Mouse (Mus musculus) heart, embryonic 11.5 days (tissue): ENCODE measurements around the gene Cdk16. TPM values are rescaled to one million over a fixed set of nuclear protein-coding genes. Genes with fewer than 3 reads are reported as not detected.
A peak's percentile ranks its signal among the peaks of the same experiment; 100 is the strongest.
"Not testable (repeated sequence)": the region's sequence is repeated elsewhere in the genome, so short reads cannot be mapped to it uniquely, and the experiment has no call there.

Experiments
- ATAC-seq: fragments of 200-750 bp; cut with Nextera tagmentation; replicated peaks from 2 replicates; pipeline ENCODE4 v1.8.0; 2017; ENCODE audit warnings: moderate library complexity; ENCODE audit not compliant: insufficient number of reproducible peaks, low FRiP score, low TSS enrichment
- H3K27ac ChIP-seq: fragments of 300-500 bp; sonication (generic); 2 replicates; pipeline ENCODE4 v1.5.1; 2014; ENCODE audit warnings: mild to moderate bottlenecking, low read depth, low read length
- H3K27me3 ChIP-seq: fragments of 300-500 bp; sonication (generic); 2 replicates; pipeline ENCODE4 v1.6.1; 2014; ENCODE audit warnings: mild to moderate bottlenecking, low read length, mixed read lengths; ENCODE audit not compliant: control insufficient read depth, insufficient read depth
- H3K36me3 ChIP-seq: fragments of 300-500 bp; sonication (generic); 2 replicates; pipeline ENCODE4 v1.6.1; 2014; ENCODE audit warnings: mild to moderate bottlenecking, low read length, moderate library complexity, mixed read lengths; ENCODE audit not compliant: control insufficient read depth, insufficient read depth
- H3K4me1 ChIP-seq: fragments of 300-500 bp; sonication (generic); 2 replicates; pipeline ENCODE4 v1.6.1; 2014; ENCODE audit warnings: low read length; ENCODE audit not compliant: control insufficient read depth, insufficient read depth
- H3K4me2 ChIP-seq: fragments of 300-500 bp; sonication (generic); 2 replicates; pipeline ENCODE4 v1.6.1; 2014; ENCODE audit warnings: mild to moderate bottlenecking, moderate library complexity
- H3K4me3 ChIP-seq: fragments of 300-500 bp; sonication (generic); 2 replicates; pipeline ENCODE4 v1.5.1; 2014; ENCODE audit warnings: low read depth, low read length
- H3K9ac ChIP-seq: fragments of 300-500 bp; sonication (generic); 2 replicates; pipeline ENCODE4 v1.6.1; 2014; ENCODE audit warnings: mild to moderate bottlenecking, low read depth, low read length, moderate library complexity
- H3K9me3 ChIP-seq: fragments of 300-500 bp; sonication (generic); replicated peaks from 2 replicates; pipeline ENCODE4 v1.6.1; 2016; ENCODE audit warnings: low read length; ENCODE audit not compliant: control insufficient read depth
- WGBS: fragments of 180-500 bp; shearing (Covaris S2); extraction: QIAGEN DNeasy Blood & Tissue Kit; methylation state at CpG from one replicate; pipeline ENCODE4 v1.1.7; 2014; ENCODE audit not compliant: insufficient replicate concordance; 5-methylcytosine and 5-hydroxymethylcytosine counted together
- polyA plus RNA-seq: library from polyadenylated mRNA; unstranded; fragments of >200 nt; fragmentation: Nextera tagmentation; extraction: Ambion mirVana; gene quantifications from 2 replicates; pipeline ENCODE4 v1.2.1, GENCODE M21; 2014

The Cdk16 gene
- polyA plus RNA-seq, 1 experiment from 2014 or later: 77.1 TPM

- Histone ChIP-seq H3K27ac (no peak overlapping the region), H3K9ac (0 out of 2 replicates have a peak overlapping the region, but pooled peaks have one; percentile 39), H3K36me3 (0 out of 2 replicates have a peak, but pooled peaks cover 2% of the 10 kb centered on the region), H3K4me2 (peak overlapping the region; percentile 55), H3K4me3 (peak overlapping the region; percentile 57), H3K9me3 (no peaks in the 10 kb centered on the region), H3K4me1 (no peaks in the 10 kb centered on the region), H3K27me3 (no peaks in the 10 kb centered on the region)
- ATAC-seq: no peak
- 34% methylated on average over 3 of the region's 3 CpGs for WGBS
These were observed 17.3 kb downstream of the Cdk16 start for GRCm38 (mm10) chrX:20705083-20705402.

- Histone ChIP-seq H3K27me3 (no peaks in the 10 kb centered on the region), H3K4me1 (no peaks in the 10 kb centered on the region), H3K9ac (no peak overlapping the region), H3K9me3 (no peaks in the 10 kb centered on the region), H3K4me3 (no peak overlapping the region), H3K27ac (no peak overlapping the region), H3K4me2 (no peak overlapping the region), H3K36me3 (no peaks in the 10 kb centered on the region)
- WGBS: 74% methylated on average over 5 of the region's 5 CpGs
- no peak for ATAC-seq
These were observed 40.9 kb downstream of the Cdk16 start for GRCm38 (mm10) chrX:20728681-20729080.

GRCm38 (mm10) chrX:20730048-20730447 lies 42.3 kb downstream of the Cdk16 start:
- H3K4me3 ChIP-seq, H3K36me3 ChIP-seq, H3K9me3 ChIP-seq, H3K27ac ChIP-seq, H3K4me1 ChIP-seq, H3K4me2 ChIP-seq, H3K27me3 ChIP-seq, H3K9ac ChIP-seq, ATAC-seq: not testable (repeated sequence)
- 32% methylated on average over 10 of the region's 10 CpGs for WGBS

- Histone ChIP-seq H3K4me3 (no peak overlapping the region), H3K27me3 (no peaks in the 10 kb centered on the region), H3K27ac (no peak overlapping the region), H3K4me2 (no peak overlapping the region), H3K4me1 (no peaks in the 10 kb centered on the region), H3K9me3 (no peaks in the 10 kb centered on the region), H3K9ac (no peak overlapping the region), H3K36me3 (no peaks in the 10 kb centered on the region)
- WGBS: 81% methylated on average over 4 of the region's 4 CpGs
- no peak for ATAC-seq
These were observed 48.7 kb downstream of the Cdk16 start for GRCm38 (mm10) chrX:20736479-20736878.

GRCm38 (mm10) chrX:20748829-20749228 lies 61.1 kb downstream of the Cdk16 start:
- Histone ChIP-seq H3K27ac (no peak overlapping the region), H3K4me1 (no peaks in the 10 kb centered on the region), H3K4me3 (no peak overlapping the region), H3K9ac (no peak overlapping the region), H3K36me3 (no peaks in the 10 kb centered on the region), H3K27me3 (no peaks in the 10 kb centered on the region), H3K4me2 (no peak overlapping the region), H3K9me3 (no peaks in the 10 kb centered on the region)
- WGBS: 78% methylated on average over 2 of the region's 2 CpGs
- no peak for ATAC-seq

Other genes with a start within 250 kb of the Cdk16 start
- gene Rgn, start 138.2 kb upstream of the Cdk16 start, polyA plus RNA-seq: 0.86 and 0.89 TPM in 2 replicates
- gene Rbm10, start 70.5 kb upstream of the Cdk16 start, polyA plus RNA-seq: 36.6 and 39.2 TPM in 2 replicates
- 307 and 308 TPM in 2 replicates for gene Ndufb11, start 70.3 kb upstream of the Cdk16 start, polyA plus RNA-seq
- gene Uba1, start 29.6 kb upstream of the Cdk16 start, polyA plus RNA-seq: 165 and 182 TPM in 2 replicates
- 40.7 and 53.7 TPM in 2 replicates for gene Usp11, start 16.0 kb downstream of the Cdk16 start, polyA plus RNA-seq
- gene Araf, start 109.9 kb downstream of the Cdk16 start, polyA plus RNA-seq: 94.5 and 103 TPM in 2 replicates
- gene Timp1, start 182.2 kb downstream of the Cdk16 start, polyA plus RNA-seq: 33.6 and 34.7 TPM in 2 replicates
- gene Syn1, start 233.1 kb downstream of the Cdk16 start, polyA plus RNA-seq: 0.52 and 0.56 TPM in 2 replicates
- 3.2 and 3.3 TPM in 2 replicates for gene Cfp, start 243.6 kb downstream of the Cdk16 start, polyA plus RNA-seq